Mouse (Mus musculus): ENCODE measurements around the gene Gm10306. TPM values are rescaled to one million over a fixed set of nuclear protein-coding genes. Genes with fewer than 3 reads are reported as not detected.

Gene Gm10306
- polyA plus RNA-seq, 1 experiment from 2014 or later: not detected

DNA sequence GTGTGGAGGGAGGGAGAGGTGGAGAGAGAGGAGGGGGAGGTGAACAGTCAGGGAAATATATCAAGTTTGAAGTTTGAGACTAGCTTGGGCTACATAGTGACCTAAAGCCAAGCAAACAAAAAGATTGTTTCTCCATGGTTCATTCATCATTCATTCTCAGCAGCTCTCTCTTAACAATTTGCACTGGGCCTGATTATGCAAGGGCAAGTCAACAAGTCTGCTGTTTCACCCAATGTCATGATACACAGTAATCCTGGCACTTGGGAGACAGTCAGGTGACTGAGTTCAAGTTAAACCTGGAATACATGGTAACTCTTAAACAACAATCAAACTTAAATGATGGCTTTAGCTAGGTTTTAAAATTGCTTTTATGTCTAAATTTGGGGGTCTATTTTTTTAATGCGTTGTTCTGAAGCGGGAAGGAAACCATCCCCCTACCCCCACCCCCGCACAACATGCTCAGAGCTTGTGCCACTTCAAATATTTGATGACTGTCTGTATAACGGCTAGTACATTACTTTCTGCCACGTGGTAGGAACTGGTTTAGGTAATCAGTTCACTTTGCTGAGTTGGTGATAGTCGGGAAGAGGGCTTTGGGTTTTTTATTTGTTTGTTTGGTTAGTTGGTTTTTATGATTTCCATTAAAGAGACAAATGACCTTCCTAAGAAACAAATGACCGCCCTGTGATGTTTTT, 5.8 kb downstream of the Gm10306 start:
- no peaks in the 10 kb centered on the region for H3K36me3 ChIP-seq
- H3K9ac ChIP-seq (replicated peaks): no peak overlapping the region
- no peak overlapping the region for H3K4me2 ChIP-seq
- no peak for ATAC-seq (ENCODE audit: low FRiP score)
- WGBS: 65% methylated on average over 7 of the region's 7 CpGs
- no peaks in the 10 kb centered on the region for H3K27me3 ChIP-seq (replicated peaks)
- no peak overlapping the region for H3K27ac ChIP-seq (replicated peaks)
- no peaks in the 10 kb centered on the region for H3K9me3 ChIP-seq (replicated peaks)
- no peak overlapping the region for H3K4me3 ChIP-seq (replicated peaks)
- 0 out of 2 replicates have a peak, but pooled peaks cover 4% of the 10 kb centered on the region for H3K4me1 ChIP-seq

DNA sequence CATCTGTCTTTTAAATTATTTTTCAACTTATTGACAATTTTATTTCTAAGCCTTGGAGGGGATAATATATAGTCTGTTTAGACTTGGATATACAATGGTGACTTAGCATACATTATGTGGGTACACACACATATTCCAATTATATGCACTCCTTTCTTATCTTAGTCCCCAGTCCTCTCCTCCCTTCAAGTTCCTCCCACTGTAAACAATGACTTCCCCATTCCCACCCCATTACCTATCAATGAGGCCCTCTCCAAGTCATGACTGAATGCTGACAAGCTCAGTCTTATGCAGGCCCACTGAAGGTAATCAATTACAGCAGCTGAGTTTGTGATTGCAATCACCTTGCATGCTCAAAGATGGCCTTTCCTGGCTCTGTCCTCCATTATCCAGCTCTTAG, 8.0 kb downstream of the Gm10306 start:
- Histone ChIP-seq H3K4me1 (no peaks in the 10 kb centered on the region), H3K27ac (replicated peaks) (no peak overlapping the region), H3K27me3 (replicated peaks) (no peaks in the 10 kb centered on the region), H3K9me3 (replicated peaks) (no peaks in the 10 kb centered on the region), H3K9ac (replicated peaks) (no peak overlapping the region), H3K4me2 (no peak overlapping the region), H3K36me3 (peaks cover 8% of the 10 kb centered on the region), H3K4me3 (replicated peaks) (no peak overlapping the region)
- no peak for ATAC-seq (ENCODE audit: low FRiP score)

GRCm38 (mm10) chr4:94572677-94573076, 16.3 kb downstream of the Gm10306 start:
- no peak overlapping the region for H3K9ac ChIP-seq (replicated peaks)
- no peaks in the 10 kb centered on the region for H3K4me1 ChIP-seq
- H3K36me3 ChIP-seq: peaks cover 43% of the 10 kb centered on the region
- no peak for ATAC-seq (ENCODE audit: low FRiP score)
- no peak overlapping the region for H3K4me3 ChIP-seq (replicated peaks)
- H3K4me2 ChIP-seq: no peak overlapping the region
- H3K9me3 ChIP-seq (replicated peaks): no peaks in the 10 kb centered on the region
- H3K27me3 ChIP-seq (replicated peaks): no peaks in the 10 kb centered on the region
- 95% methylated on average over 4 of the region's 4 CpGs for WGBS
- no peak overlapping the region for H3K27ac ChIP-seq (replicated peaks)

GRCm38 (mm10) chr4:94591765-94592381, 35.5 kb downstream of the Gm10306 start:
- WGBS: 81% methylated on average over 4 of the region's 4 CpGs
- H3K36me3 ChIP-seq: no peaks in the 10 kb centered on the region
- ATAC-seq (ENCODE audit: low FRiP score): no peak
- no peaks in the 10 kb centered on the region for H3K27me3 ChIP-seq (replicated peaks)
- no peaks in the 10 kb centered on the region for H3K9me3 ChIP-seq (replicated peaks)
- H3K4me2 ChIP-seq: no peak overlapping the region
- H3K27ac ChIP-seq (replicated peaks): no peak overlapping the region
- H3K4me1 ChIP-seq: no peaks in the 10 kb centered on the region
- H3K9ac ChIP-seq (replicated peaks): no peak overlapping the region
- H3K4me3 ChIP-seq (replicated peaks): no peak overlapping the region

- ATAC-seq (ENCODE audit: low FRiP score): no peak
Observed at GRCm38 (mm10) chr4:94592709-94593108, 36.4 kb downstream of the Gm10306 start.

DNA sequence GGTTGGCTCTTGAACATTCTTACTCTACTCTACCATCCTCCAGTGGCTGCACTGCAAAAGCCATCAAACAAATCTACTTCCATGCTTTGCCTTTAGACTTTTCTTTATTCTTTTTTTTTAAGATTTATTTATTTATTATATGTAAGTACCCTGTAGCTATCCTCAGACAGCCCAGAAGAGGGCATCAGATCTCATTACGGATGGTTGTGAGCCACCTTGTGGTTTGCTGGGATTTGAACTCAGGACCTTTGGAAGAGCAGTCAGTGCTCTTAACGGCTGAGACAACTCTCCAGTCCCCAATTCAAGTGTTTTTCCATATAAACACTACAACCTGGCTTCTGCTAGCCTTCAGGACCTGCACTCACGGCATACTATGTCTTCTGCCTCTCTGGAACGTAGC, 45.0 kb downstream of the Gm10306 start:
- Histone ChIP-seq H3K27me3 (replicated peaks) (no peaks in the 10 kb centered on the region), H3K4me1 (peaks cover 29% of the 10 kb centered on the region), H3K27ac (replicated peaks) (no peak overlapping the region), H3K36me3 (no peaks in the 10 kb centered on the region), H3K4me2 (peak overlapping the region; percentile 70), H3K9me3 (replicated peaks) (no peaks in the 10 kb centered on the region), H3K9ac (replicated peaks) (no peak overlapping the region), H3K4me3 (replicated peaks) (peak overlapping the region; percentile 6; the same call in 1 of the 2 replicates)
- no peak for ATAC-seq (ENCODE audit: low FRiP score)
- 89% methylated on average over 4 of the region's 4 CpGs for whole genome bisulfite sequencing

More at GRCm38 (mm10) chr4:94592709-94593108, 36.4 kb downstream of the Gm10306 start:
- no peak overlapping the region for H3K4me3 ChIP-seq (replicated peaks)
- H3K4me1 ChIP-seq: no peaks in the 10 kb centered on the region
- H3K9ac ChIP-seq (replicated peaks): no peak overlapping the region
- H3K9me3 ChIP-seq (replicated peaks): no peaks in the 10 kb centered on the region
- H3K4me2 ChIP-seq: no peak overlapping the region
- no peaks in the 10 kb centered on the region for H3K27me3 ChIP-seq (replicated peaks)
- H3K27ac ChIP-seq (replicated peaks): no peak overlapping the region
- H3K36me3 ChIP-seq: no peaks in the 10 kb centered on the region

DNA sequence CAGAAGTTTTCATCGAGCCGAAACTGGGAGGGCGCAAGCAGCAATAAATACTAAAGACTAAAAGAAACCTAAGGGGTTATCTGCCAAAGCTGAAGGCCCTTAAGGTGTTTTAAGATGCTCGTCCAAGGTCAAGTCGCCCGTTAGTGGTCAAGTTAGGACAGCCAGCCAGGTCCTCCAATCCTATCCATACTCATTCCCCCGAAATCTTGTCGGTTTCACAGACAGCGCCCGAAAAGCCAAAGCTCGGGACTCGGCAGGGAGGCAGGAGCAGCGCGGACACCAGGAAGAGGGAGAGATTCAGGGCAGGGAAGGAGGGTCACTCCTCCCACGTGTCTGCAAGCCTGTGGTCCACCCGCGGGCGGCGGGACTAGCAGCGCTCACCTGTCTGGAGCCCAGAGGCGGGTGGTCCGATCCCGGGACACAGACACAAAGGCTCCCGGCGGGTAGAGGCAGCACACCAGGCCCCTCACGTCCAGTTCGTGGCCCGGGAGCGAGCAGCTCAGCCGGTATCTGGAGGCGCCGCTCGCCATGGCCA, 46.2 kb downstream of the Gm10306 start:
- peak overlapping the region; percentile 89 for H3K4me3 ChIP-seq (replicated peaks)
- H3K4me2 ChIP-seq: peak overlapping the region; percentile 70
- under 1% methylated on average over 33 of the region's 33 CpGs for WGBS
- H3K9ac ChIP-seq (replicated peaks): peak overlapping the region; percentile 89
- no peaks in the 10 kb centered on the region for H3K27me3 ChIP-seq (replicated peaks)
- H3K4me1 ChIP-seq: peaks cover 29% of the 10 kb centered on the region
- ATAC-seq (ENCODE audit: low FRiP score): no peak; the same call in 1 of the 2 replicates
- H3K27ac ChIP-seq (replicated peaks): peak overlapping the region; percentile 96
- no peaks in the 10 kb centered on the region for H3K36me3 ChIP-seq
- H3K9me3 ChIP-seq (replicated peaks): no peaks in the 10 kb centered on the region

GRCm38 (mm10) chr4:94603031-94603629, 46.8 kb downstream of the Gm10306 start, which contains the start of gene Plaa:
Plaa (minus strand) TSS chr4:94603244.
- peaks cover 29% of the 10 kb centered on the region for H3K4me1 ChIP-seq
- WGBS: under 1% methylated on average over 57 of the region's 61 CpGs
- no peaks in the 10 kb centered on the region for H3K27me3 ChIP-seq (replicated peaks)
- ATAC-seq (ENCODE audit: low FRiP score): peak; percentile 99
- H3K4me2 ChIP-seq: peak within 1 kb of the TSS; percentile 90
- H3K36me3 ChIP-seq: no peaks in the 10 kb centered on the region
- no peaks in the 10 kb centered on the region for H3K9me3 ChIP-seq (replicated peaks)
- peak within 1 kb of the TSS; percentile 89 for H3K4me3 ChIP-seq (replicated peaks)
- peak within 1 kb of the TSS; percentile 89 for H3K9ac ChIP-seq (replicated peaks)
- H3K27ac ChIP-seq (replicated peaks): peak within 1 kb of the TSS; percentile 96

GRCm38 (mm10) chr4:94604452-94605019, 48.2 kb downstream of the Gm10306 start:
- no peak for ATAC-seq (ENCODE audit: low FRiP score)
- H3K9ac ChIP-seq (replicated peaks): no peak overlapping the region
- H3K9me3 ChIP-seq (replicated peaks): no peaks in the 10 kb centered on the region
- no peaks in the 10 kb centered on the region for H3K36me3 ChIP-seq
- H3K4me1 ChIP-seq: peaks cover 29% of the 10 kb centered on the region
- H3K4me2 ChIP-seq: no peak overlapping the region
- no peak overlapping the region for H3K4me3 ChIP-seq (replicated peaks)
- 93% methylated on average over 2 of the region's 2 CpGs for WGBS
- no peaks in the 10 kb centered on the region for H3K27me3 ChIP-seq (replicated peaks)
- H3K27ac ChIP-seq (replicated peaks): no peak overlapping the region

GRCm38 (mm10) chr4:94605591-94605990, 49.2 kb downstream of the Gm10306 start:
- no peaks in the 10 kb centered on the region for H3K36me3 ChIP-seq
- ATAC-seq (ENCODE audit: low FRiP score): no peak
- H3K9ac ChIP-seq (replicated peaks): no peak overlapping the region
- no peak overlapping the region for H3K27ac ChIP-seq (replicated peaks)
- no peaks in the 10 kb centered on the region for H3K9me3 ChIP-seq (replicated peaks)
- no peak overlapping the region for H3K4me3 ChIP-seq (replicated peaks)
- peaks cover 26% of the 10 kb centered on the region for H3K4me1 ChIP-seq
- WGBS: 94% methylated on average over 2 of the region's 2 CpGs
- no peaks in the 10 kb centered on the region for H3K27me3 ChIP-seq (replicated peaks)
- H3K4me2 ChIP-seq: no peak overlapping the region
